Comparison of ENCODE assay signal across 28 mouse cellular contexts in genomic region chr13:23729706-23730105, GRCm38 (mm10). TPM values are rescaled to one million over a fixed set of nuclear protein-coding genes. Genes with fewer than 3 reads are reported as not detected.
DNase-seq lines count a peak whose midpoint lies in the region; ATAC-seq and TF ChIP-seq lines count a peak whose summit lies in the region.
"Had no signal": no experiment of that assay in that cellular context is flagged by ENCODE, and none has a peak within 500 bp of the region (broad histone marks: within the 10 kb centered on the region; RNA-seq: fewer than 3 reads in every experiment).

No protein-coding gene starts in this region.

- no peak for TF ChIP-seq POLR2A in liver, adult 2 months (IDR thresholded peaks at IDR 0.05; ENCODE audit: extremely low read depth, insufficient read depth, low read length)
- TF ChIP-seq POLR2A in thymus, adult 2 months (IDR thresholded peaks at IDR 0.05; ENCODE audit: control insufficient read depth, extremely low read depth, insufficient read depth, low read length, poor library complexity), result no peak

- no peaks in the 10 kb centered on the region for H3K79me2 ChIP-seq in liver, adult 2 months (ENCODE audit: control insufficient read depth, insufficient read depth, low read length)
- no peaks in the 10 kb centered on the region for H3K79me2 ChIP-seq in macrophage (ENCODE audit: inconsistent target)

- 0 out of 2 replicates have a peak overlapping the region, but pooled peaks have one; percentile 8 for H3K27ac ChIP-seq in gastrocnemius, adult 2 months
- H3K27ac ChIP-seq in liver, adult 2 months (replicated peaks; ENCODE audit: insufficient read depth, low read depth, low read length), result peak overlapping the region; percentile 90
- H3K27ac ChIP-seq in liver, embryonic 11.5 days (ENCODE audit: low read depth, low read length), result no peak overlapping the region
- peak overlapping the region; percentile 53; the same call in 1 of the 2 replicates for H3K27ac ChIP-seq in thymus, adult 2 months (ENCODE audit: control insufficient read depth, insufficient read depth, low read length)
- peak overlapping the region; percentile 38 for H3K27ac ChIP-seq in macrophage
- H3K27ac ChIP-seq: embryonic facial prominence, embryonic 12.5 days; forebrain, embryonic 12.5 days; hindbrain, embryonic 12.5 days; limb, embryonic 13.5 days; neural tube, embryonic 13.5 days had no signal

- DNase-seq in gastrocnemius, adult 2 months, result no peak
- no peak for DNase-seq in gastrocnemius, adult 8-10 months (ENCODE audit: low spot score in 2 of 2)
- DNase-seq in liver, adult 2 months (ENCODE audit: extremely low read depth, low read depth, low spot score), result peak; percentile 76
- DNase-seq in liver, embryonic 11.5 days (ENCODE audit: low spot score), result no peak
- no peak for DNase-seq in thymus, adult 2 months
- no peak for DNase-seq in thymus, postnatal 4 days
- no peak for DNase-seq in right cerebral cortex, adult 2 months (ENCODE audit: low spot score in 2 of 2)
- DNase-seq: adrenal gland, adult 8-10 months; cerebellum, adult 8-10 months; cerebellum, postnatal 25 days; gastrocnemius, postnatal 36 days; heart, postnatal 14 days; layer of hippocampus, adult 9-11 months; lung, adult 2 months; lung, postnatal 10 days; right cerebral cortex, postnatal 14 days had no signal

- no peaks in the 10 kb centered on the region for H3K36me3 ChIP-seq in liver, adult 2 months (ENCODE audit: control insufficient read depth, insufficient read depth, low read length)
- no peaks in the 10 kb centered on the region for H3K36me3 ChIP-seq in liver, embryonic 11.5 days (ENCODE audit: control insufficient read depth, insufficient read depth, low read length)
- H3K36me3 ChIP-seq in thymus, adult 2 months (ENCODE audit: control insufficient read depth, insufficient read depth, low read length), result no peaks in the 10 kb centered on the region
- H3K36me3 ChIP-seq in macrophage (ENCODE audit: inconsistent target), result no peaks in the 10 kb centered on the region
- H3K36me3 ChIP-seq: embryonic facial prominence, embryonic 12.5 days; forebrain, embryonic 12.5 days; G1E; hindbrain, embryonic 12.5 days; limb, embryonic 13.5 days; neural tube, embryonic 13.5 days had no signal

- H3K4me1 ChIP-seq in liver, adult 2 months (ENCODE audit: control insufficient read depth, insufficient read depth, low read length), result peaks cover 23% of the 10 kb centered on the region
- H3K4me1 ChIP-seq in liver, embryonic 11.5 days (replicated peaks; ENCODE audit: control insufficient read depth, insufficient read depth, low read length), result peaks cover 17% of the 10 kb centered on the region
- H3K4me1 ChIP-seq in thymus, adult 2 months (replicated peaks; ENCODE audit: control insufficient read depth, insufficient read depth, low read length), result peaks cover 18% of the 10 kb centered on the region
- H3K4me1 ChIP-seq: embryonic facial prominence, embryonic 12.5 days; forebrain, embryonic 12.5 days; hindbrain, embryonic 12.5 days; limb, embryonic 13.5 days; neural tube, embryonic 13.5 days had no signal

- no peak overlapping the region for H3K9ac ChIP-seq in liver, adult 2 months (ENCODE audit: low read depth, low read length)
- H3K9ac ChIP-seq in liver, embryonic 11.5 days (ENCODE audit: low read depth, low read length), result no peak overlapping the region
- H3K9ac ChIP-seq: embryonic facial prominence, embryonic 12.5 days; forebrain, embryonic 12.5 days; hindbrain, embryonic 12.5 days; limb, embryonic 13.5 days; neural tube, embryonic 13.5 days had no signal

- H3K4me3 ChIP-seq in gastrocnemius, adult 2 months, result no peak overlapping the region
- no peak overlapping the region for H3K4me3 ChIP-seq in liver, adult 2 months (ENCODE audit: insufficient read depth, low read depth, low read length)
- H3K4me3 ChIP-seq in liver, embryonic 11.5 days (ENCODE audit: low read depth, low read length), result no peak overlapping the region
- no peak overlapping the region for H3K4me3 ChIP-seq in thymus, adult 2 months (ENCODE audit: control insufficient read depth, insufficient read depth, low read length)
- no peak overlapping the region for H3K4me3 ChIP-seq in macrophage (ENCODE audit: inconsistent target)
- H3K4me3 ChIP-seq: embryonic facial prominence, embryonic 12.5 days; forebrain, embryonic 12.5 days; heart, adult 2 months; hindbrain, embryonic 12.5 days; limb, embryonic 13.5 days; myocyte; neural tube, embryonic 13.5 days had no signal

- no peak for ATAC-seq in liver, embryonic 11.5 days (replicated peaks; ENCODE audit: low FRiP score)
- ATAC-seq: midbrain, embryonic 16.5 days had no signal

- no peak overlapping the region for H3K4me2 ChIP-seq in liver, embryonic 11.5 days
- H3K4me2 ChIP-seq: embryonic facial prominence, embryonic 12.5 days; forebrain, embryonic 12.5 days; hindbrain, embryonic 12.5 days; limb, embryonic 13.5 days; midbrain, embryonic 11.5 days; neural tube, embryonic 13.5 days had no signal

- no peaks in the 10 kb centered on the region for H3K27me3 ChIP-seq in liver, adult 2 months (ENCODE audit: control insufficient read depth, insufficient read depth, low read length)
- H3K27me3 ChIP-seq in liver, embryonic 11.5 days (replicated peaks; ENCODE audit: control insufficient read depth, insufficient read depth, low read length), result no peaks in the 10 kb centered on the region
- no peaks in the 10 kb centered on the region for H3K27me3 ChIP-seq in thymus, adult 2 months (ENCODE audit: control insufficient read depth, insufficient read depth, low read length)
- H3K27me3 ChIP-seq: embryonic facial prominence, embryonic 12.5 days; forebrain, embryonic 12.5 days; hindbrain, embryonic 12.5 days; limb, embryonic 13.5 days; neural tube, embryonic 13.5 days had no signal

- TF ChIP-seq CTCF in gastrocnemius, adult 2 months (IDR thresholded peaks at IDR 0.05), result no peak
- TF ChIP-seq CTCF in liver, adult 2 months (IDR thresholded peaks at IDR 0.05; ENCODE audit: low read depth, low read length), result no peak
- no peak for TF ChIP-seq CTCF in thymus, adult 2 months (IDR thresholded peaks at IDR 0.05; ENCODE audit: borderline replicate concordance, control insufficient read depth, extremely low read depth, insufficient read depth, low read length, poor library complexity)

- H3K9me3 ChIP-seq in liver, embryonic 11.5 days (ENCODE audit: control insufficient read depth, low read length), result no peaks in the 10 kb centered on the region
- H3K9me3 ChIP-seq: embryonic facial prominence, embryonic 12.5 days; forebrain, embryonic 12.5 days; G1E; hindbrain, embryonic 12.5 days; limb, embryonic 13.5 days; neural tube, embryonic 13.5 days had no signal

- intact Hi-C loops in gastrocnemius, adult 2 months (cut with DNase I), result loop anchor here (10.0 kb wide), 2 partner anchors 45 to 165 kb away; partner anchors contain the start of genes Hist1h2ac, Hist1h2bc and Hist1h3e

- WGBS in liver, adult 2 months, result 53% methylated on average over 5 of the region's 5 CpGs
- 89% methylated on average over 5 of the region's 5 CpGs for WGBS in liver, embryonic 11.5 days
- WGBS in thymus, adult 2 months, result 96% methylated on average over 5 of the region's 5 CpGs
- WGBS in macrophage (ENCODE audit: missing documents), result 96% methylated on average over 5 of the region's 5 CpGs

RNA-seq across cellular contexts. Expression of gene Hist1h1c, which starts 8.9 kb away (rescaled TPM):
- 100 to 1,000 TPM; 135 to 164 TPM for total RNA-seq in gastrocnemius, adult 2 months (2021)
- 100 to 1,000 TPM; 196 to 246 (median 227) TPM for total RNA-seq in gastrocnemius, adult 8-10 months (2022)
- 43.6 and 68.1 TPM in 2 replicates for total RNA-seq in liver, adult 2 months (2014; rRNA removed)
- 20.9 and 31.6 TPM in 2 replicates for polyA plus RNA-seq in liver, adult 2 months (2012; rRNA removed)
- polyA plus RNA-seq in liver, embryonic 11.5 days (2014; fragmentation: Nextera tagmentation; extraction: Ambion mirVana), result 24.2 and 25.8 TPM in 2 replicates
- polyA plus RNA-seq in thymus, adult 2 months (2012; rRNA removed), result 40.9 and 48.1 TPM in 2 replicates
- 100 to 1,000 TPM in 1 of 26 experiments, 10 to 100 TPM in 11, 1 to 10 TPM in 14; 2.2 to 114 (median 8.5) TPM for total RNA-seq in macrophage (2018; cell fraction: chromatin; rRNA removed)
- 100 to 1,000 TPM in 19 of 26 experiments, 10 to 100 TPM in 7; 65.0 to 223 (median 125) TPM for total RNA-seq in macrophage (2018; cell fraction: cytosol; rRNA removed)
- total RNA-seq in macrophage (2018; cell fraction: nucleus; rRNA removed), result 100 to 1,000 TPM in 2 of 26 experiments, 10 to 100 TPM in 24; 15.9 to 230 (median 37.1) TPM
- polyA plus RNA-seq in macrophage (2018), result 72.8 to 156 TPM (median 87.8 TPM) in 3 replicates

RNA-seq across cellular contexts. Expression of gene Hist1h3c, which starts 15.7 kb away (rescaled TPM):
- total RNA-seq in gastrocnemius, adult 2 months (2021), result not detected
- not detected for total RNA-seq in gastrocnemius, adult 8-10 months (2022)
- 8.0 and 24.1 TPM in 2 replicates for total RNA-seq in liver, adult 2 months (2014; rRNA removed)
- 0.20 and 0.27 TPM in 2 replicates for polyA plus RNA-seq in liver, adult 2 months (2012; rRNA removed)
- polyA plus RNA-seq in liver, embryonic 11.5 days (2014; fragmentation: Nextera tagmentation; extraction: Ambion mirVana), result 6.1 and 6.7 TPM in 2 replicates
- 377 and 602 TPM in 2 replicates for polyA plus RNA-seq in thymus, adult 2 months (2012; rRNA removed)
- 10 to 100 TPM in 1 of 26 experiments, 1 to 10 TPM in 6, not detected in 19; 1.6 to 10.1 (median 2.9) TPM for total RNA-seq in macrophage (2018; cell fraction: chromatin; rRNA removed)
- total RNA-seq in macrophage (2018; cell fraction: cytosol; rRNA removed), result 10 to 100 TPM in 17 of 26 experiments, 1 to 10 TPM in 9; 3.8 to 42.2 (median 11.9) TPM
- total RNA-seq in macrophage (2018; cell fraction: nucleus; rRNA removed), result 10 to 100 TPM in 1 of 26 experiments, 1 to 10 TPM in 18, not detected in 7; 1.0 to 25.5 (median 2.5) TPM
- polyA plus RNA-seq in macrophage (2018), result not detected in 3 replicates
- total RNA-seq: left cerebral cortex, adult 18-20 months had no signal
- polyA plus RNA-seq: heart, adult 2 months; midbrain, embryonic 16.5 days had no signal

RNA-seq across cellular contexts. Expression of gene Hist1h2bb, which starts 16.8 kb away (rescaled TPM):
- total RNA-seq in gastrocnemius, adult 2 months (2021), result 1 to 10 TPM; 1.1 to 2.3 TPM
- 1 to 10 TPM; 1.1 to 1.6 (median 1.4) TPM for total RNA-seq in gastrocnemius, adult 8-10 months (2022)
- 41.9 and 75.6 TPM in 2 replicates for total RNA-seq in liver, adult 2 months (2014; rRNA removed)
- polyA plus RNA-seq in liver, adult 2 months (2012; rRNA removed), result 0.41 and 0.55 TPM in 2 replicates
- polyA plus RNA-seq in liver, embryonic 11.5 days (2014; fragmentation: Nextera tagmentation; extraction: Ambion mirVana), result 3.1 and 4.6 TPM in 2 replicates
- 160 and 224 TPM in 2 replicates for polyA plus RNA-seq in thymus, adult 2 months (2012; rRNA removed)
- total RNA-seq in macrophage (2018; cell fraction: chromatin; rRNA removed), result 10 to 100 TPM in 5 of 26 experiments, 1 to 10 TPM in 14, not detected in 7; 3.5 to 24.2 (median 7.1) TPM
- total RNA-seq in macrophage (2018; cell fraction: cytosol; rRNA removed), result 10 to 100 TPM in 24 of 26 experiments, 1 to 10 TPM in 2; 7.7 to 70.0 (median 21.1) TPM
- total RNA-seq in macrophage (2018; cell fraction: nucleus; rRNA removed), result 10 to 100 TPM in 5 of 26 experiments, 1 to 10 TPM in 17, not detected in 4; 2.2 to 42.4 (median 7.3) TPM
- polyA plus RNA-seq in macrophage (2018), result not detected in 3 replicates
- polyA plus RNA-seq: midbrain, embryonic 16.5 days; neural tube, embryonic 13.5 days had no signal

RNA-seq across cellular contexts. Expression of gene Hfe, which starts 19.1 kb away (rescaled TPM):
- 10 to 100 TPM; 16.0 to 18.7 TPM for total RNA-seq in gastrocnemius, adult 2 months (2021)
- 10 to 100 TPM; 23.6 to 29.2 (median 27.1) TPM for total RNA-seq in gastrocnemius, adult 8-10 months (2022)
- 30.4 and 35.3 TPM in 2 replicates for total RNA-seq in liver, adult 2 months (2014; rRNA removed)
- 32.6 and 40.9 TPM in 2 replicates for polyA plus RNA-seq in liver, adult 2 months (2012; rRNA removed)
- 6.1 and 7.2 TPM in 2 replicates for polyA plus RNA-seq in liver, embryonic 11.5 days (2014; fragmentation: Nextera tagmentation; extraction: Ambion mirVana)
- polyA plus RNA-seq in thymus, adult 2 months (2012; rRNA removed), result 9.8 and 13.5 TPM in 2 replicates
- total RNA-seq in macrophage (2018; cell fraction: chromatin; rRNA removed), result 10 to 100 TPM in 14 of 26 experiments, 1 to 10 TPM in 12; 2.7 to 31.8 (median 15.3) TPM
- total RNA-seq in macrophage (2018; cell fraction: cytosol; rRNA removed), result 10 to 100 TPM; 25.0 to 63.5 (median 42.9) TPM
- 10 to 100 TPM; 12.6 to 62.1 (median 39.3) TPM for total RNA-seq in macrophage (2018; cell fraction: nucleus; rRNA removed)
- 27.7 to 67.4 TPM (median 36.4 TPM) in 3 replicates for polyA plus RNA-seq in macrophage (2018)
- polyA plus RNA-seq: G1E had no signal

RNA-seq across cellular contexts. Expression of gene Hist1h2ab, which starts 21.2 kb away (rescaled TPM):
- total RNA-seq in gastrocnemius, adult 2 months (2021), result 1 to 10 TPM in 1 of 2 experiments, not detected in 1; 1.9 TPM
- 1 to 10 TPM in 2 of 4 experiments, under 1 TPM in 1, not detected in 1; 0.97 to 4.9 (median 3.5) TPM for total RNA-seq in gastrocnemius, adult 8-10 months (2022)
- 19.4 and 55.8 TPM in 2 replicates for total RNA-seq in liver, adult 2 months (2014; rRNA removed)
- 0.45 and 1.0 TPM in 2 replicates for polyA plus RNA-seq in liver, adult 2 months (2012; rRNA removed)
- 38.5 and 42.1 TPM in 2 replicates for polyA plus RNA-seq in liver, embryonic 11.5 days (2014; fragmentation: Nextera tagmentation; extraction: Ambion mirVana)
- polyA plus RNA-seq in thymus, adult 2 months (2012; rRNA removed), result 258 and 455 TPM in 2 replicates
- 10 to 100 TPM in 2 of 26 experiments, 1 to 10 TPM in 9, not detected in 15; 2.9 to 15.3 (median 6.8) TPM for total RNA-seq in macrophage (2018; cell fraction: chromatin; rRNA removed)
- total RNA-seq in macrophage (2018; cell fraction: cytosol; rRNA removed), result 10 to 100 TPM in 23 of 26 experiments, 1 to 10 TPM in 3; 6.6 to 66.1 (median 21.8) TPM
- total RNA-seq in macrophage (2018; cell fraction: nucleus; rRNA removed), result 10 to 100 TPM in 5 of 26 experiments, 1 to 10 TPM in 16, not detected in 5; 3.7 to 37.0 (median 6.6) TPM
- not detected in 3 replicates for polyA plus RNA-seq in macrophage (2018)

Comparison
In these comparisons a context has a peak if more than half of its experiments do, and no peak if none do; other contexts are left out.
1. RNA of gene Hist1h3c, which starts 15.7 kb away (polyA plus RNA-seq): 377 to 602 TPM in thymus, adult 2 months; 6.1 to 6.7 TPM in liver, embryonic 11.5 days, 0.20 to 0.27 TPM in liver, adult 2 months and not detected in macrophage; every median in the first group is over 10 times any median in the second.
2. RNA of gene Hist1h2bb, which starts 16.8 kb away (polyA plus RNA-seq): 160 to 224 TPM in thymus, adult 2 months; 3.1 to 4.6 TPM in liver, embryonic 11.5 days, 0.41 to 0.55 TPM in liver, adult 2 months and not detected in macrophage; every median in the first group is over 10 times any median in the second.